Mouse (Mus musculus) brain, embryonic 14.5 days (tissue): ENCODE data around the gene Gm3854.

ENCODE experiments used
- CTCF ChIP-seq: fragments of 200-500 bp; IDR thresholded peaks from 2 replicates; pipeline ENCODE4 v1.5.1; 2012; ENCODE audit warnings: inconsistent platforms, mild to moderate bottlenecking, moderate library complexity, borderline replicate concordance; ENCODE audit not compliant: insufficient read depth, insufficient read length; ENCODE audit errors: extremely low read depth
- POLR2A ChIP-seq: fragments of 200-500 bp; IDR thresholded peaks from 2 replicates; pipeline ENCODE4 v1.6.1; 2012; ENCODE audit warnings: mild to moderate bottlenecking, inconsistent platforms, borderline replicate concordance; ENCODE audit not compliant: poor library complexity, insufficient read depth, insufficient read length, severe bottlenecking; ENCODE audit errors: extremely low read depth

- no peak for TF ChIP-seq CTCF
- TF ChIP-seq POLR2A, result no peak
Observed at GRCm38 (mm10) chr7:6367185-6367584, 23.6 kb downstream of the Gm3854 start.
